Mouse (Mus musculus) ES-Bruce4 (cell line): ENCODE results near the gene Ttc28.

ENCODE experiments used
- CTCF ChIP-seq: IDR thresholded peaks from one replicate; pipeline ENCODE4 v1.8.1; 2011; ENCODE audit warnings: low read depth, low read length
- EP300 ChIP-seq: IDR thresholded peaks from 2 replicates; pipeline ENCODE4 v1.6.1; 2011; ENCODE audit warnings: low read depth, low read length; ENCODE audit not compliant: insufficient read depth

DNA sequence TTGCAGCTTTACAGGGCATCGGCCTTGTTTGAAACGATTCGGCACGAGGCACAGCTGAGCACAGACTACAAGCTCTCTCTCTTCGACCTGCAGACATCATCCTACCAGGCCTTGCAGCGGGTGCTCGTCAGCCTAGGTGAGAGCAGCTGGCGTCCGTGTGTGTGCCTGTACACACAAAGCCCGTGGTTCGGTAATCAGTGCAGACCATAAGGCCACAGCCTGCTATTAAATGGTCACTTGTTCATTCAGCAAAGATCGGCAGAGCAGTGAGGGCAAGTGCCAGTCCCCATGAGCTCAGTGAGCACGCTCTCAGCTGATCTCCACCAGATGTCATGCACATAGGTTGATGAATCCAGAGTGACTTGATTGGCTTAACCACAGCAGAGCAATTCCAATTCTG lies 351.4 kb downstream of the Ttc28 start:
- no peak for TF ChIP-seq CTCF
- no peak for TF ChIP-seq EP300
